Mouse (Mus musculus): Measurements from ENCODE around the gene Rab4b.
A peak's percentile ranks its signal among the peaks of the same experiment; 100 is the strongest.

The Rab4b gene

GRCm38 (mm10) chr7:27178324-27179216, at the start of gene Rab4b:
Gene Rab4b (minus strand): TSS chr7:27178896.
- DNase-seq (ENCODE audit: low read depth, low spot score) = peak; percentile 100

GRCm38 (mm10) chr7:27228281-27228821, 49.7 kb upstream of the Rab4b start, which contains the start of gene Itpkc:
Gene Itpkc (minus strand): TSS chr7:27228661.
- DNase-seq (ENCODE audit: low read depth, low spot score) = peak; percentile 97

GRCm38 (mm10) chr7:27227676-27228075, 49.0 kb upstream of the Rab4b start:
- no peak for DNase-seq (ENCODE audit: low read depth, low spot score)

GRCm38 (mm10) chr7:27227276-27227675, 48.6 kb upstream of the Rab4b start:
- no peak for DNase-seq (ENCODE audit: low read depth, low spot score)

- DNase-seq (ENCODE audit: low read depth, low spot score) = no peak
These were observed 46.3 kb upstream of the Rab4b start for GRCm38 (mm10) chr7:27224877-27225575.

- peak; percentile 33 for DNase-seq (ENCODE audit: low read depth, low spot score)
These were observed 43.8 kb upstream of the Rab4b start for GRCm38 (mm10) chr7:27222538-27222937.

GRCm38 (mm10) chr7:27221939-27222338, 43.2 kb upstream of the Rab4b start:
- DNase-seq (ENCODE audit: low read depth, low spot score) = no peak

- no peak for DNase-seq (ENCODE audit: low read depth, low spot score)
These were observed 41.2 kb upstream of the Rab4b start for GRCm38 (mm10) chr7:27219937-27220336.

- no peak for DNase-seq (ENCODE audit: low read depth, low spot score)
These were observed 39.9 kb upstream of the Rab4b start for GRCm38 (mm10) chr7:27218586-27218985.

GRCm38 (mm10) chr7:27212626-27213025, 33.9 kb upstream of the Rab4b start:
- DNase-seq (ENCODE audit: low read depth, low spot score) = no peak

GRCm38 (mm10) chr7:27203730-27204449, 25.2 kb upstream of the Rab4b start:
- DNase-seq (ENCODE audit: low read depth, low spot score) = no peak

GRCm38 (mm10) chr7:27198779-27199178, 20.1 kb upstream of the Rab4b start:
- peak; percentile 39 for DNase-seq (ENCODE audit: low read depth, low spot score)

- DNase-seq (ENCODE audit: low read depth, low spot score) = no peak
These were observed 19.7 kb upstream of the Rab4b start for GRCm38 (mm10) chr7:27198355-27198754.

- no peak for DNase-seq (ENCODE audit: low read depth, low spot score)
These were observed 18.9 kb upstream of the Rab4b start for GRCm38 (mm10) chr7:27197634-27198033.

GRCm38 (mm10) chr7:27197136-27197535, 18.4 kb upstream of the Rab4b start:
- no peak for DNase-seq (ENCODE audit: low read depth, low spot score)

- peak; percentile 100 for DNase-seq (ENCODE audit: low read depth, low spot score)
These were observed 17.2 kb upstream of the Rab4b start, which contains the start of the genes BC024978 and Snrpa for GRCm38 (mm10) chr7:27195681-27196611. Gene BC024978 (plus strand): TSS chr7:27195781. Gene Snrpa (minus strand): TSS chr7:27196271.

- no peak for DNase-seq (ENCODE audit: low read depth, low spot score)
These were observed 15.0 kb upstream of the Rab4b start for GRCm38 (mm10) chr7:27193731-27194130.

- DNase-seq (ENCODE audit: low read depth, low spot score) = no peak
These were observed 13.7 kb upstream of the Rab4b start for GRCm38 (mm10) chr7:27192434-27192833.

GRCm38 (mm10) chr7:27189271-27189931, 10.7 kb upstream of the Rab4b start:
- peak; percentile 79 for DNase-seq (ENCODE audit: low read depth, low spot score)

GRCm38 (mm10) chr7:27185986-27186385, 7.3 kb upstream of the Rab4b start:
- DNase-seq (ENCODE audit: low read depth, low spot score) = no peak
